Mouse (Mus musculus) bone marrow, adult 2 months (tissue): ENCODE data around the gene Vmn2r14.

Experiments
- CTCF ChIP-seq: fragments of 200-500 bp; IDR thresholded peaks from 2 replicates; pipeline ENCODE4 v1.5.1; 2011; ENCODE audit warnings: low read length, control low read depth; ENCODE audit not compliant: control insufficient read depth, insufficient read depth
- POLR2A ChIP-seq: fragments of 200-500 bp; IDR thresholded peaks from 2 replicates; pipeline ENCODE4 v1.6.1; 2011; ENCODE audit warnings: low read depth, mild to moderate bottlenecking, control low read depth, low read length, borderline replicate concordance; ENCODE audit not compliant: control insufficient read depth

GRCm38 (mm10) chr5:109224608-109225007 is at the start of gene Vmn2r14:
- no peak for TF ChIP-seq CTCF
- TF ChIP-seq POLR2A: no peak
